Mouse (Mus musculus) gastrocnemius, postnatal 4 days (tissue): ENCODE measurements around the gene Macrod2. TPM values are rescaled to one million over a fixed set of nuclear protein-coding genes. Genes with fewer than 3 reads are reported as not detected.

Experiments used
- DNase-seq, 2 experiments: peaks; one replicate each; pipeline ENCODE4 v3.0.0; 2021 to 2022; ENCODE audit warnings: low spot score in 2 of 2, mixed read lengths in 2 of 2
- total RNA-seq, 2 experiments: library from RNA; stranded (reverse); gene quantifications; 2 replicates each; pipeline ENCODE4 v1.2.3; 2021

The Macrod2 gene
- total RNA-seq, 2 experiments from 2014 or later: 17.3 to 17.4 TPM

DNA sequence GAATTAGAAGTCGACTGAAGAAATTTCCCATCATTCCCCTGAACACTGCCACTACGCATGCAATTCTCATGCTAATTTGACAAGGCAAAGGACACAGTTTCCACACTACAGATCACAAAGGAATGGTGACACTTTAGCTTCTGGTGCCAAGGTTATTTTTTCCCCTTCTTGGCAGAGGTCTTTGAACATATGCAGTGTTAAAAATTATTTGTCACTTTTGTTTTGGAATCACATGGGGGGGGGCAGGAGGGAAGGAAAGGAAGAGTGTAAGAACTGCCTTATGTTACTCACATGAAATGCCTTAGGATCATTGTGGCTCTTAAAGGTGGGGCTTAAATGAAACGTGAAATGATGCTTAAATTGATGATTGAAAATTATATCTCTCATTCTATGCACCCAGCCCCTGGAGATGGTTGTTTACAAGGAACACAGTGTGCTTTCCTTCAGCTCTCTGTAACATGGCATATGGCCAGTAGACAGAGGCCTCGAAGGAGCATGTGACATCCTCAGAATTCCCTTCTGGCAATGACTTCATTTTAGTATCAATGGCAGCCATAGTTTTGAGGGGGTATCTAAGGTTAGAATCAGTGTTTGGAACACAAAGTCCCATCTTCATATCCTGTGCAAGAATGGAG is 1422.6 kb downstream of the Macrod2 start:
- no peak for DNase-seq

DNA sequence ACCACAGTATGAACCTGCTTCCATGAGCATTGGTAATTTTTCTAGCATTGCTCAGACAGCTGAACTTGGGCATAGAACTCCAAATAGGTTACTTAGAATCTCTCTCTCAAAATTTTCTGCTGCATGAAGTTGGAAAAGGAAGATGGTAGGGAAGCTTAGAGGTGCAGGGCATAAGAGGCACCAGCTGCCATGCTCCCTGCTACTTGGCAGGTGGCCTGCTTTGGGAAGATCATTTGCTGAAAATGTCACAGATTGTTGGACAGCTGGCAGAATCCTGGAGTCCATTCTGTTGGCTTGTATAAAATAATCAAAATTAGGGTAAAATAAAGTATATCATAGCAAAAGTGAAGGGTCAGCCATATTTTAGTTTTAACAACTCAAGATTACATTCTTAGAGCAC is 1425.7 kb downstream of the Macrod2 start:
- DNase-seq: no peak

DNA sequence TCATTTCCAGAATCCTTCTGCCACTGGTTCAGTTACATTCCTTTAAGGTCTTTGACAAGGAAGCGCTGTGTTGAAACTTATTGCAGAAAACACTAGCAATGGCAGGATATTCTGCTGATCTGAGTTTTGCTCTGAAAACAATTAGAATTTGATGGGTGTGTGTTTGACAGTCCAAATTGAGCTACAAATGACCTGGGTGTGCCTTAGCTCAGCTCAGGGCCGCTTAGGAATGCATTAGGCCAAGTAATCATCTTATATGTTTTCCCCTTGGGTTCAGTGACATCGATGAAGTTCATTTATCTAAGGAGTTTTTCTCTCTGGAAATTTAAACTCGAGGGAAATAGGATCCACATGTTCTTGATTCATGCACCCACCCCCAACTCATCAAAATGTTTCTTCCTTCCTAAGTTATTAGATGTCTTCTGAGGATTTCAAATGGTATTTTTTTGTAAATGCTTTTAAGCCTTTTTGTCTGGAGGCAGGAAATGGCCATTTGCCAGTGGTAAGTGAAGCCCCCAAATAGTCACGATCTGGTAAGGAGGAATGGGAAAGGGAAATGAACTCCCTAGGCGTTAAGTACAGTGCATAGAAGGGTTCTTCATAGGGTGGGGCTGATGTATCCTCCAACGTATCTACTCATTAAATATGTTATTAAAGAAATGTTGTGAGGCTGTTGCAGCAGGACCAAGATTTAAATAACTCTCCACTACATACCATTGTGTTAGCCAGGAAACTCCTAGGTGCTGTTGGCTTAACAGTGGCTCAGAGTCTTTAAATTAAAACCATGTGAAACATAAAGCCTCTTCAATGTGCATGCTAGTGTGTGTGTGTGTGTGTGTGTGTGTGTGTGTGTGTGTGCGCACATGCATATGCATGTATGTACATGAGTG is 1430.7 kb downstream of the Macrod2 start:
- no peak for DNase-seq

DNA sequence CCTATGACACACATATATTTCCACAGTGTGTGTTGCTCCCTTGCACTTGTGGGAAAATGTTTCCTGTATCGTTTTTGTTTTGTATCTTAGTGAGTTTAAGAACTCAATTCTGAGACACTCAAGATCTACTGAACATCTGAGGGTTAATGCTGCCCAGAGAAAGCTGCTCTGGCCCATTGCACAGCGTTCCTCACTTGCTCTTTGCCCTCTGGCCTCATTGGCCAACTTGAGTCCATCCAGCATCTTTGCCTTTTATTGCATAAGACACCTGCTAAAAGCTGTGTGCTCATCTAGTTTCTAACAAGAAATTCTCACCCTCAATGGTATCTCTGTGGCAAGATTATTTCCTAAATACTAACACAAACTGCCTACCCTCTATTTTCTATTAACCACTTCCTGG is 1435.4 kb downstream of the Macrod2 start:
- no peak for DNase-seq

DNA sequence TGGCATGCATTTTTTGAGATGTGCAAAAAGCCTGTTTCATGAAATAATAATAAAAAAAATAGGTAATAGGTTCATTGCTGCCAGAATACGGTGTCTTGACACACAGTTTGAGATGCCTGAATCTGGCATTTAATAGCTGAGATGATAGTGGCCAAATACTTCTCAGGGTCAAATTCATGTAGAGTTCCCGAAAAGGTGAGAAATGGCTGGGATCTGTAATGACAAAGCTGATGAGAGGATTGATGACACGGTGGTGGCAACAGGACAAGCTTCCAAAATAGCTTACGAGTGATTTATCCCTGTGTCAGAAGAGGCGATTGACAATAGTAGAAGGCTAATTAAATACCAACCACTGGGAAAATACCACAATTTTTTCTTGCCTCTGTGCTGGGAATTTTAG is 1436.4 kb downstream of the Macrod2 start:
- DNase-seq: no peak

GRCm38 (mm10) chr2:141834156-141834782 is 1439.2 kb downstream of the Macrod2 start:
- DNase-seq: no peak

- DNase-seq: no peak
These were observed 1449.5 kb downstream of the Macrod2 start for GRCm38 (mm10) chr2:141844408-141845175.

DNA sequence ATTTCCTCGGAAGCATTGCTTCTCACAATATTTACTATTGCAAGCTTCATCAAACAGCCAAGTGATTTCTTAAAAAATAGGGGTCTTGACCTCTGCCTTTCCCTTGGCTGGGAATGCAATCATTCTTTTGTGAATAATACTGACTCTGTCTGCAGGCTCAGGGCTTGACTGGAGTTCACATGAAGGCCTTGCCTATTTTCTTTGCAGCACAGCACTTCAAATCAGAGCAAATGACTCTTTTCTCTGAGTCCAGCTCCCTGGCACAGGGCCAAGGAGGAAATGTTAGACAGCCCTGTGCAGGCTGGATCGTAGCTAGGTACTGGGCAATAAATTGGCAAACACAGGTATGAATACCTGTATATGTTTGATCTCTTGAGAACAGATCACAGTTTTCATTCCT is 1464.1 kb downstream of the Macrod2 start:
- peak; percentile 10 to 18 for DNase-seq

- DNase-seq: no peak
These were observed 1466.7 kb downstream of the Macrod2 start for GRCm38 (mm10) chr2:141861679-141862268.

GRCm38 (mm10) chr2:141862531-141863265 is 1467.6 kb downstream of the Macrod2 start:
- DNase-seq: no peak

DNA sequence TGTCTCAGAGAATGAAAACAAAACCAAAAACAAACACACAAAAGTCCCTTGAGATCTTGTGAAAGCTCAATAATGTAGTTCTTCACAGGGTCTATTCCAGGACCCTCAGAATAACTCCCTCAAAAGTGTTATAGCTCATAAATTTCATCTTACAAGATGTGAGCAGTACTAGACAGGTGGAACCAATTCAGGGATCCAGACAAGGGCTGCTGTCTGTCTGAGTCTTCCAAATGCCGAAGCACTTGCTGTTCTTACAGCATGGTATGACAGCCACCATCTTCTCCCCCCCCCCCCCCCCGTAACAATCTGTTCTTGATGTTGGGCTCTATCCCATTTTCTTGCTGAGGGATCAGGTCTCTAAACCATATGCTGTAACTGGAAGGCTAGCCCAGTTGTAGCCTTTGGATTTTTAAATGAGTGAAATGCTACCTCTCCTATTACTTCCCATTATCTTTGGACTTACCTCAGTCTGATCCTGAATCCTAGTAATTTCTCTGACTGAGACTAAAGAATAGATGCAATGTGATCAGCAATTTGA is 1468.6 kb downstream of the Macrod2 start:
- no peak for DNase-seq

DNA sequence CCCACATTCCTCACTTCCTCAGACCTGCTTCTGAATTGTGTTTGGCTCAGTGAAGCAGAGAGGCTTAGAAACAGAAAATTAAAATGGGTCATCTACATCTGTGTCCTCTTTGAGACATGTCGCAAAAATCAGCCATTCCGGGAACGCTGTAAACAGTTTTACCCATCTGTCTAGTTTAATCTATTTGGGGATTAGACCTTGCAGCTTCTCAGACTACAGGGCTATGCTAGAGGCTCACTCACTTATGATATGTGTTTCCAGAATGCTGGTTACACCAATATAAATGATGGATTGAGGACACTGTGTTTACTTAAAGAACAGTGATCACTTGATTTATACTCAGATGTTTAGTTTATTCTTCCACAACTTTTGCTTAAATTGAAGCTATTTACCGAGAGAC is 1475.8 kb downstream of the Macrod2 start:
- DNase-seq: no peak

DNA sequence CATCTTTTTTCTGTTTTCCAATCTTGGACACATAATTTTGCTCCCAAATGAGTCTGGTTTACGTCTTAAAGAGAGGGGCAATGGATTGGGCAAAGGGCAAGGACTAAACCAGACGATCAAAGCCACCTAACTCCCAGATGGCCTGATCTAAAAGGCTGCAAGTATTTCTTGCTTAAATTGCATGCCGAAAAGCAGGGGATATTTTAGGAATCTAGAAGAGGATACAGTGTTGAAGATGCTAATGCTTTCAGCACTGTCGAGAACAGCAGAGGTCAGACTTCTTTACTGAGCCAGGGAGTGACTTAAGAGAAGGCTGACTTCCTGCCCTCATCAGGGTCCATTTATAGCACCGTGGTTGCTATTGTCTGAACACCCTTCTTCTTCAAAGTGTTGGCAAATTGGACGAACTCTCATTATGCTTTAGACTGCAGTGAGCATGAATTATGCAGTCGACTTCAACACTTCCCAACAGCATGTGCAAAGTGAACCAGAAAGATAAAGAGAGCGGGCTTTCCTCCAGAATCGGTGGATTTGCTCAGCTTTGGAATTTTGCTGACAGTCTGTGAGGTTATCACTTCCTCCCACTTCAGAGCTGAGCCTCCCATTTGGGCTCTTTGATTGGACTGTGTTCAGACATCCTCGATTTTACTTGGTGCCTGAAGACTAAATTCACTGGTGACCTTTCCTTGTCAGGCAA is 1481.2 kb downstream of the Macrod2 start:
- no peak for DNase-seq

DNA sequence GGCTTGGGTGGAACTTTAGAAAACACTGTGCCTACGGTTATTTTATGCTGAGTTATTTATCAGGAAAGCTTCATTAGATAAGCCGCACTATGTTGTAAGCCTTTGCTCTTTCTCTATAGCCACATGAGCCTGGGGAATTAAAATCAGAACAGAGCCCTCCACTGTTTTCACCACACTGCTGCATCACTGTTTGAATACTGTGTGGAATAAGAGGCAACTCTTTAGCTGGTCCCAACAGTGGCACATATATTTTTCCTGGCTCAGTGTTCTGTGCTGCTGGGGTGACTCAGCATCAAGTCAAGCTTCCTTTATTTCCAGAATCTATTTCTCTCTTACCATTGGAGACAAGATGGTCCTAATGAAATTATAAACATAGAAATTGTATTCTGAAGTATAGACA is 1481.8 kb downstream of the Macrod2 start:
- DNase-seq: no peak

- no peak for DNase-seq
These were observed 1483.4 kb downstream of the Macrod2 start for GRCm38 (mm10) chr2:141878473-141878872.

GRCm38 (mm10) chr2:141879711-141880110 is 1484.6 kb downstream of the Macrod2 start:
- DNase-seq: no peak

- DNase-seq: no peak
These were observed 1491.8 kb downstream of the Macrod2 start for GRCm38 (mm10) chr2:141886694-141887474.

DNA sequence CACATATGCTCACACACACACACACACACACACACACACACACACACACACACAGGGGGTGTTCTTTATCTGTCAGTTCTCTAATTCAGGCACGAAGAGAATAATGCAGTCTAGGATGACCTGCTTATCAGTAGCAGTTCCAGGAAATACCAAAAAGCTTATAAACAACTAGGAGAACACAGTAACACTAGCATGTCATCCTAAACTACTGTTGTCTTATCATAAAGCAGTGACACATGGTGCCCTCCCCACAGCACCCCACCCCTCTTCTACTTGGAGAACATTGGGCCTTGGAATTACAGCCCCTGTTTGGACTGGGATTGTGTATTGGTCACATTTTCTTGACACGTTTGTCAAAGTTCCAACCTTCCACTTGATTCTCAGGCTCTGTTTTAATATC is 1494.4 kb downstream of the Macrod2 start:
- no peak for DNase-seq

DNA sequence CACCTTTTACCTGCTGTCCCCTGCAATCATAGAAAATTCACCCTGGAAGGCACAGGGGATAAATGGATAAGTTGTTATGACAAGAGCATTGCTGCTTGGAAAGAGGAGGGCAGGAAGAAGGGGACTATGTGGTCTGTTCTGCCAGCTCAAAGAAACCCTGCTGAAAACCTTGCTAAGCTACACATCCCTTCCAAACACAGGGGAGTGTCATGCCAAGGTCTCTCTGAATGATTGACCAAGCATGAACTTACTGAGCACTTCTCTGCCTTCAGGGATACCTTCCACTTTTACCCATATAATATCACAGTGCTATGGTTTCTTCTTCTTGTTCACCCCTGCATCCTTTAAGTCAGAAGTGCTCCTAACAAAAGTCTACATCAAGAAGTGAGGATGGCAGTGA is 1502.8 kb downstream of the Macrod2 start:
- no peak for DNase-seq
